Mouse (Mus musculus) heart, postnatal 4 days (tissue): ENCODE data around the gene Lao1. TPM values are rescaled to one million over a fixed set of nuclear protein-coding genes. Genes with fewer than 3 reads are reported as not detected.
"Not testable (repeated sequence)": the region's sequence is repeated elsewhere in the genome, so short reads cannot be mapped to it uniquely, and the experiment has no call there.

ENCODE experiments used
- DNase-seq: peaks from one replicate; pipeline ENCODE4 v3.0.0; 2021
- total RNA-seq, 2 experiments: library from RNA; stranded (reverse); gene quantifications; 2 replicates each; pipeline ENCODE4 v1.2.3; 2021

The Lao1 gene
- not detected for total RNA-seq

DNA sequence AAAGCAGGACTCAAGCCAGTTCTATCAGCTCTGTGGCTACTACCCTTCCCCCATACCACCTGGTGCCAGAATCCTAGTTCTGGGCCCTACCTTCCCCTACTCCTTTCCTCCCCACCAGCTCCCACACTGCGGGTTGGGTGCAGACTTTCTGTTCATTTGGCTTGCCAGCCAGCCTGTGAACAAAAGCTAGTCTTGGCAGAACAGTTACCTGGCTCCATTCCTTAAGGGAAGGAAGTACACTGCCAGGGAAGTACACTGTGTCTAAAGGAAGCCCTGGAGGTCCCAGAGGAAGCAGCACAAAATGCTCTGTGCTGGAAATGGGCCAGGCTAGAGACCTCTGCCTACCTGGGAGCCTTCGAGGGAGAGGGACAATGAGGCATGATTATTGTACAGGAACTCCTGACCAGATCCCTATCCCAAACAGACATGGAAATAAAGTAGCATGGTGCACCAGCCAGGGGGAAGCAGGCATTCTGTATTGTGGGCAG is at the start of gene Lao1:
Gene Lao1, plus strand, starts transcription at position 438 of the 488 bp plus-strand sequence.
- DNase-seq: peak; percentile 24

DNA sequence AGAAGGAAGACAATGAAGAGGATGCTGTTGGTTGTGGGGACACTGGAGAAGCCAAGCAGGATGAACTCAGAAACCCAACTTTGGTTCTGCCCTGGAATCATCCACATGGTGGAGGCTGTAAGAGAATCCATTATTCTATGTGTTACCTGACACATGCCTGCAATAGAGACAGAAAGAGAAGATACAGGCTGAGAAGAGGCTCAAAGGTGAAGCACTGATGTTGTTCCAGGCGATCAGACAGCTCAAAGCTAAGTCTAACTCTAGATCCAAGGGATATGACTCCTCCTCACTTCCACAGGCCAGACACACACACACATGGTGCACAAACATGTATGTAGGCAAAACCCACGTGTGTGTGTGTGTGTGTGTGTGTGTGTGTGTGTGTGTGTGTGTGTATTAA is 44.0 kb upstream of the Lao1 start, which contains the start of gene Olfr1329:
Gene Olfr1329, minus strand, starts transcription at position 101 of the 400 bp plus-strand sequence.
- DNase-seq: not testable (repeated sequence)

DNA sequence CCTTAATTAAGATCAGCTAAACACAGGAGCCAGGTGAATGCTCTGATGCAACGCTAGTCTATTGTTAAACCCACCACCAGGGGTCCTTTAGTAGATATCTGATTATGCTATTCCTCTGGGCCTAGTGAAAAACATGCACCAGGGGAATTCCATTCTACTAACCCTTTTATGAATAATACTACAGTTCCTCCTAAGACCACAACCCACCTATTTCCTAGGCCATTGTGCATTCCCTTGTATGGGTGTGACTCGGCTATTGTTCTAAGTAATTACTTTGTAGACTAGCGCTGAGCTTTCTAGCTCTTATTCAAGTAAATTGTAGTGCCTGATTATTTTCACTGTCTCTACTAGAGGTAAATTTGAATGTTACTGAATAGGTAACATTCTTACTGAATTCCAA is 30.1 kb upstream of the Lao1 start:
- not testable (repeated sequence) for DNase-seq

DNA sequence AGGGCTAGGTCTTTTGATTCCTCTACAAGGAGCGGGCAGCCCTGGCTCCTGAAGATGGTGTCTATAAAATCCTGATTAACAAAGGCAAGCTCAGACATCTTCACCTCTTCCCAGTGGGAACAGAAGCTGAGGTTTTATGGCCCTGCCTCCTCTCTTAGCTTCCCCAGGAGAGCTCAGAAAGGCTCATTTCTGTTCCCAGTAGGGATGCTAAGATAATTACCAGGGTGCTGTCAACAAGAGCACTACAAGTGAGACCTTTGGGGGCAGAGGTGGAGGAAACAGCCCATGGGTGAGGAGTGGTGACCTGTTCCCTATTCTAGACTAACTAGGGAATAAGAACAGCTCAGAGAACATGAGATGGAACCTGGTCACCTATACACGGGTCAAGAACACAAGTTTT is 22.9 kb upstream of the Lao1 start, which contains the start of gene Olfr1328:
Gene Olfr1328, minus strand, starts transcription at position 101 of the 400 bp plus-strand sequence.
- DNase-seq: no peak

DNA sequence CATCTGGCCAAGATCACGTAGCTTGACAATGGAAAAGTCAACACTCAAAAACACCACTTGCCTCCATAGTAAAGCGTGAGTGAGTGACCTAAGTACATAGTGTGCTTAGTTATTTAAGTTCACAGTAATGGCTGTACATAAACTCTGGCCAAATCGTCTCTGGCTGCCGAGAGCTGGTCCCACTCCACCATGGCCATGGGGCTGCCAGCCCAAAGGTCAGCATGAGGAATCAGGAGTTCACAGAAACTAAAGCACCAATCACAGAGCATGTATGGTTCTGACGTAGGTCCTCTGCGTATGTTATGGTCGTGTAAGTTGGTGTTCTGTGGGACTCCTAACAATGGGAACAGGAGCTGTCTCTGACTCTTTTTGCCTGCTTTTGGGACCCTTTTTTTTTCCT is 2.6 kb upstream of the Lao1 start:
- no peak for DNase-seq

DNA sequence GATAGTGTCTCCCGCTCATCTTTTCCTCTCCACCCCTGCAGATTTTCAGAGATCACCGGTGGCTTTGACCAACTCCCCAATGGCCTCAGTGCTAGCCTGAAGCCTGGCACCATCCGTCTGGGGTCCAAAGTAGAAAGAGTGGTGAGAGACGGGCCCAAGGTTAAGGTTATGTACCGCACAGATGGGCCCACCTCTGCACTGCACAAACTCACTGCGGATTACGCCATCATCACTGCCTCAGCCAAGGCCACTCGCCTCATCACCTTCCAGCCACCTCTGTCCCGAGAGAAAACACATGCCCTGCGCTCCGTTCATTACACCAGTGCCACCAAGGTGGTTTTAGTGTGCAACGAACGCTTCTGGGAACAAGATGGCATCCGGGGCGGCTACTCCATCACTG is 6.3 kb downstream of the Lao1 start:
- DNase-seq: no peak

DNA sequence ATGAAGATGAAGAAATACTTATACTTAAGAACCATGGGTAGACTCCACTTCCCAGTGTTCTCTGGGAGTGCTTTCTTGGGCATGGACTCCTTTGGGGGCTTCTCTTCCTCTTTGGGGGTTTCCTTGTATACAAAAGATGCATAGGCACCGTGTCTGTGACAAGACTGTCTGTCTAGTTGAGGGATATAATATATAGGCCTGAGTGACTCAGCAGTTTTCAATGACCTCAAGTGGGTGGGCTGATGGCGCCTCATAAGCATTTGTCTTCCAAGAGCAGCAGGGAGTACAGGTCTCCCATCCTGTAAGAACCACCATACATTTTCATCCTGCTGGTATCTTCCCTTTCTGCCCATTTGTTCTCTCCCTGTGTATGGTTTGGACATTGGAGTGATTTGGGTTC is 11.9 kb downstream of the Lao1 start:
- no peak for DNase-seq

DNA sequence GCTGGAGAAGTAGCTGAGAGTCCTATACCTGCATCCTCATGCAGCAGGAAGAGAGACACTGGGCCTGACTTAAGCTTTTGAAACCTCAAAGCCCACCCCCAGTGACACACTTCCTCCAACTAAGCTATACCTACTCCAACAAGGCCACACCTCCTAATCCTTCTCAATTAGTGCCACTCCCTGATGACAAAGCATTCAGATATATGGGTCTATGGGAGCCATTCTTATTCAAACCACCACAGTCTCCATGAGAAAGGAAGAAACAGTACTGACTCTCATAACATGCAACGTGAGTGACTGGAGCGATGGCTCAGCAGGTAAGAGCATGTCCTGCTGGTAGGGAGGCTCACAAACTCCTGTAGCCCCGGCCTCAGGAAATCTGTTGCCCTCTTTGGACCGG is 23.9 kb downstream of the Lao1 start:
- no peak for DNase-seq

DNA sequence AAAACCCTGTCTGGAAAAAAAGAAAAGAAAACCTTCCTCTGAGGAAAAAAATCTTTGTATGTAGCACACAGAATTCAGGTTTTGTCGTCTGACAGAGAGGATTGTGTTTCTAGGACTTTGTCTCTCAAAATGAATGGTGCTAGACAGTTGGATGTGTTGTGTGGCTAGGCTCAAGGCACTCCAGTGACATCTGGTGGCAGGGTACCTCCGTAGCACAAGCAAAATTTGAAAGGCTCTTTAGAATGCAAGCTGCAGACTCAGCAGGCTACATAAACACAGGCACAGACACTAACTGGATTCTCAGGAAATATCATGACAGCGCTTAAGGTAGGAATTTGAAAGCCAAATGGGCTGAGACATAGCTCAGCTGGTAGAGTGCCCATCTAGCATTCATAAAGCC is 27.2 kb downstream of the Lao1 start:
- peak; percentile 36 for DNase-seq

DNA sequence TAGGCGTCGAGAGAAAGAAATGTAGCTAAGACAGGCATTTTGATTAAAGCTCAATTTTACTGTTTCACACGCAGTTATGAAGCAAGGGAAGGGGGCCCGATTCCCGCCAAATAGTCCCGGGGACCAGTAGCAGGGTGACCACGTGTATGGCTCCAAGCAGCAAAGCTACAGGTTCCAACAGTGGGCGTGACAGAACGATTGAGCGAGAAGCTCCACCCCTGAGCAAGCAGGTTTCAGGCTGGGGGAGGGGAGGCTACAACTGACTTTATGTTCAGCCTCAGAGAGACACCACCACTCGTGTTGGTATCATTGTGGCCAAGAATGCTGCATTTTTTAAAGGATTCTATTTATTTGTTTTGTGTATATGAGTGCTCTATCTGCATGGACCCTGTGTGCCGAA is 28.0 kb downstream of the Lao1 start:
- DNase-seq: no peak

DNA sequence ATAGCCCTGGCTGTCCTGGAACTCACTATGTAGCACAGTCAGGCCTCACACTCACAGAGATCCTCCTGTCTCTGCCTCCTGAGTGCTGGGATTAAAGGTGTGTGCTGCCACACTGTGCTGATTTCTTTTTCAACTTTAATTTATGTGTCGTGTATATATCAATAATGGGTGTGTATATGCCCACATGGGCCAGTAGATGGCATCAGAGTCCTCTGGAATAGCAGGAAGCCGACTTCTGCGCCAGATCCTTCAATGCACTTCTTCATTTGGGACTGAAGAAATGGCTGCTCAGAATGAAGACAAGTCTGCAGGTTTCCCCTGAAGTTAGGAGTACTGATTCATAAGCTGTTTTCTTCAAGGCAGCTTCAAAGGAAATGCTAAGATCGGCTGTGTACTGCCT is 30.4 kb downstream of the Lao1 start:
- no peak for DNase-seq

DNA sequence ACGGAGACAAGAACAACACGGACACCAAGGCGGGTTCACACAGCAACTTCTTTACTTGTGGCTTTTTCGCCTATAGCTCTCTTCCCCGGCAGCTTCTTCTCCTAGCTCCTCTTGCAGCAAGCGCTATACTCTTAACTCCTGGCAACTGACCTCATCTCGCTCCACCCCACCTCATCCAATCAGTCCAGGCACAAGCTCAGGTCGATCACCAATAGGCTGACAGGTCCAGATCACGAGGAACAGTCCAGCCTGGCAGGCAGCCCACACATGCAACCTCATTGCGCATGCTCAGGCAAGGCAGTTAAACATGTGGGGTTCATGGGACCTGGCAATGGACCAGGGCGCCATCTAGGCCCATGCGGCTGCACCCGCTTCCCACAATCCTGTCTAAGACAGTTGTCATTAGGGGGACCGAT is 35.8 kb downstream of the Lao1 start:
- DNase-seq: no peak

DNA sequence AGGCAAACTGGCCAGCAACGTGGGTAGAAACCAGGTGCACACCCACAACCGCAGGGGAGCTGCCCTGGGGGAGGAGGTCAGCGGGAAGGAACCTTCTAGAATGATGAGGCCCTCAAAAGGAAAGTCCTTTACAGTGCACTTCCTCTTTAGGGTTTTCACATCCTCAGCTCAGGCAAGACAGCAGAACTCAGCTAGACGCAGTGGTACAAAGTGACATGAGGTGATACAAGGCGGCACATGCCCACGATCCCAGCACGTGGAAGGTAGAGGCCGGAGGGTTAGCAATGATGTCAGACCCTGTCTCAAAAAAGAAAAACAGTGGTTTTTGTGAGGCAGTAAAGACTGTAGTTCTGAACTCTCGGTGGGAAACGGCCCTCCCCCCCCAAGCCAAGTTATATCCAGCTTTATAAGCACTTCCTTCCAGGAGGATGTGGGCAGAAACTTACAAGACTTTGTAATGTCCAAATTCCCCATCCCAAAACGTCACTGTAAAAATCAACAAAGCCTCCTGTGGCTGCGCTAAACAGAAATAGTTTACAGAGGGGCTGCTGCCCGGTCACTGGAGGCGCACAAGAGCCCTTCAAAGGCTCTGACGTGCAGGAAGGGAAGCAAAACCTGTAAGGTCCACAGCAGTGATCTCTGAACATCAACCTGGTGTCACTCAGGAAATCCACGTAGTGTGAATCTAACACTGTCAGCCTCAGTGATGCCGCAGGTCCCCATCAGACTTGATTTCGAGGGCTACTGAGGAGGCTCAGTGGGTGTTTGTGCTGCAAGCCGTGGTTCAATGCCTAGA is 38.5 kb downstream of the Lao1 start:
- no peak for DNase-seq

DNA sequence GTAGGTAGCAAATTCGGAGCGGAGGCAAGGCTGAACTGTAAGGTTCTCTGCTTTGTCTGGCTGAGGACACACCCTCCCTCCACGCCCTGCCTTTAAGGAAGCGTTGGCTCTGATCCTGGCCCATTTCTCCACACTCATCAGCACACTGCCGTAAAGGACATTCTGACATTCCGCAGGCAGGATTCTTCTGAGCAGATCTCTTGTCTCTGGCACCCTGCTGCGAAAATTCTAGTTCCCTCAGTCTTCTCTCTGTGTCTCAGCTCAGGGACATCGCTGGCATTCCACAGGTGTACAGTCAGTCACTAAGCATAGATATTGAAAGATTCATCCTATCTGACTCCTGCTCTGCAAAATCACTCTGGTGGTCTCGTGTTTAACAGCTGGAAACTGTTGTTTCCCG is 40.3 kb downstream of the Lao1 start:
- peak; percentile 29 for DNase-seq

DNA sequence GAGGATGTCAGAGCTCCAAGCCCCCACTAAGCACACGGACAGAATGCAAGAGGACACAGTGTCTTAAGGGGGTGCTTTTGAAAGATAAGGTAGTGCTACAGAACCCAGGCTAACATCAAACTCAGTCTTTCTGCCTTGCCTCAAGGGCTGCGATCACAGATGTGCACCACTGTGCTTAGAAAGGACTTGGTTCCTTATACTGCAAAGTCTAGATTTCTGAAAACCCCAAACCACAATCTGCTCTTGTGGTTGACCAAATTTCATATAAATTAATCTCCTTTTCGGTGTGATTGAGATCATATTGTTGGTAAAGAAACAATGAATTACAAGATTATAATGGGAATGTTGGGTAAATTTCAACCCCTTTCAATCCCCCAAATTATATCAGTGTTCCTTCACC is 41.1 kb downstream of the Lao1 start:
- DNase-seq: no peak

DNA sequence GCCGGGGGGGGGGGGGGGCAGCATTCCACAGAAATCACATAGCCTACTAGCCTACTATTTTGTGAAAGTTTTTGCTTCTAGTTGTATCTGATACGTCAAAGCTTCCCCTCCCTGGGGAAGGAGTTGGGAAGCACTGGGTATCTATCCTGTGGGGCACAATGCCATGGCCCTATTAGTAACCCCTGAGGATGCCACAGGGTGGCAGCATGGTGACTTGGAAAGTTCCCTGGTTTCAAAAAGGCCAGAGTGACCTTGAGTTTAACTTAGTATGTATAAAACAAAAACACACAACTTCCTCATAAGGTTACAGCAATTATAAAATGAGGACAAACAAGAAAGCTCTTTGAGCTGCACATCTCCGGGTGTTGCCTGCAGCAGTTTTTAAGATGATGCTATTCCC is 42.8 kb downstream of the Lao1 start:
- peak; percentile 59 for DNase-seq

DNA sequence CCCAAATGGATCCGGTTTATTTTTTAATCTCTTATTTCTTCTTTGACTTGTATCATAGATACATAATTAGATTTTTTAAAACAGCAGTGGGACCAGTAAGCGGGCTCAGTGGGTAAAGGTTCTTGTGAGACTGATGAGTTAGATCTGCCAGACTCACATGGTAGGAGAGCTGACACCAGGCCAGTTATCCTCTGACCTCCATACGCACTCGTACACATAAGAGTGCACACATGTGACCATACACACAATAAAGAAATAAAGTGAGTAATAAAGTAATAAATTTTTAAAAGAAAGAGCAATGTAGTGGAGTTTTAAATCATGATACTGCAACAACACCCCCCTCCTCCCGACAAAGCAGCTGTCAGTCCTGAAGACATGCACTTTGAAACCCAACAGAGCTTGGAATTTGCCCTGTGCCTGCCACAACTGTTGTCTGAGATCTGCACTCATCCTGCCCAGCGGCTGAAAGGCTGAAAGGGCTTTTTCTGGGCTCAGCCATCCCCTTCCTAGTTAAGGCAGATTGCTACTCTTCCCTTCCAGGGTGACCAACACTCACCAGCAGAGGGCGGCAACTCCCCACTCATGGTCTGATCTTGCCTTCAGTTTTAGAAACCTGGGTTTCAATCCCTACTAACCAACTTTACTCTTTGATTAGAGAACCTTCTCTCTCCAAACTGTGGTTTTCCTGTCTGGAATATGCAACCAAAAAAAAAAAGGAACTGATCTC is 43.4 kb downstream of the Lao1 start:
- DNase-seq: peak; percentile 96

DNA sequence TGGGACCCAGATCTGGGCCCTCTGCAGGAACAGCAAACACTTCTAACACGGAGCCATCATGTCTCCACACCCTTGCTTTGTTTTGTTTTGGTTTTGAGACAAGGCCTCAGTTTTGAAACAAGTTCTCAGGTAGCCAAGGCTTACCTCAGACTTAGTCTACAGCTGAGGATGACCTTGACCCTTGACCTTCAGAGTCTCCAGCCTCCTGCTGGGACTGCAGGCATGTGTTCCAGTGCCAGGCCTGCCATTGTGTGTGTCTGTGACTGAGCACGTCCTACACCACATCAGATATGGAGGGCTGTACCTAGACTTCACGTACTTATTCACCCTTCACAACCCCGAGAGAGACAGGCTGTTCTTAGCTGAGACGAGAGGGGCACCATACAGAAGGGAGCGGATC is 46.2 kb downstream of the Lao1 start:
- no peak for DNase-seq

DNA sequence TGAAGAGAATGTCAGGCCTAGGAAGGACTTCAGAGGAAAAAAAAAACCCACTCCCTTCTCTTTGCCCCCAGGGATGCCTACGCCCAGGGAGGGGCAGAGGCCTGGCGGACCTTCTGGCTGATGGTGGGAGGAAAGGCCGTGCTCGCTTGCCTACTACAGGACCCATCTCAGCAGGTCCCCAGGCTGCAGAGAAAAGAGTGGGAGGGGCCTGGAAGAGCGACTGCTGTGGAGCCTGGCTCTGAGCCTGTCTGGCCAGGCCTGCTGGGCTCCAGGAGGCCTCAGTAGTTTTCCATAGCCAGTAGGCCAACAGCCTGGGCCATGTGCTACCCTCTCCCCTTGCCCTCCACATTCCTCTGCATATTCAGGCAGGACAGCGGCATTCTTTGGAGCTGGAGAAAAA is 47.1 kb downstream of the Lao1 start:
- no peak for DNase-seq

DNA sequence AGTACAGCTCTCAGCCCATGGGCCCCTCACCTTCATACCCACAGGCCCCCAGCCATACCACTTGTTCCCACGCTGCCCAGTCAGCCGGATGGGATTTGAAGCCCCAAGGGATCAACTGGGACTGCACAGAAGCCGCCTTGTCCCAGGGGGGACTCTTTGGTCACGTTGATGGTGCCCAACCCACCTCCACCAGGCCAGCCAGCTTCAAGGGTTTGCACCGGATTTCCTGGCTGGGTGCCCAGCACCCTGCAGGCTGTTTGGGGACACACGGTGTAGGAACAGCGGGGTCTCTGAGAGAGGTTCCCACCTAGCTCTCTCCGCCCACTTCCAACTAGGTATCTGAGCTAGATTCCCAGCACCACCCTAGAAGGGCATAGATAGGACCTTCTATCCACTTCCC is 48.4 kb downstream of the Lao1 start:
- no peak for DNase-seq

DNA sequence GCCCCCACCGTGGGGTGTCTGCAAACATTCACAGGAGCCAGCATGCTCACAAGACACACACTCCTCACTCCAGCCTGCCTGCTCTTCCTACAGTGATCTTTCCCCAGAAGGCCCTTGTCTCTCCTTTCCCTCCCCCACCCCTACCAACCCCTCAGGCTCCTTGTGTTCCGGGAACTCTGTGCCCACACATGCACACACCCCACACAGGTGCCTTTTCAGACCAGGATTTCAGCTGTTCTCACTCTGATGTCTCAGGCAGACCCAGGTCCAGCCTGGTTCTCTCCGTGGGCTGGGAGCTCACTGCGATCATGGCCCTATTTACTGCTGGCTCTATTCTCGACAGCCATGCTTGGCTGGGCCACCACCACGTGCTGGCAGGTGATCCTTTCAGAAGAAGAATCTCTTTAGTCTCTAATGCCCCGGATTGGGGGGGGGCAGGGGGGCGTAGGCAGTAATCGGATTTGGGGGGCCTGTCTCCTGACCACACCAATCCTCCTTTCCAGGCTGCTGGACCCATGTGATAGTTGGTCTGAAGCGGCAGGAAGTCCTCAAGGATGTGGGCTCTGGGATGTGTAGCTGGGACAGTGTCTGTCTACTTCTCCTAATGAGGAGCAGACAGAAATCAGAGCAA is 49.8 kb downstream of the Lao1 start:
- DNase-seq: no peak

DNA sequence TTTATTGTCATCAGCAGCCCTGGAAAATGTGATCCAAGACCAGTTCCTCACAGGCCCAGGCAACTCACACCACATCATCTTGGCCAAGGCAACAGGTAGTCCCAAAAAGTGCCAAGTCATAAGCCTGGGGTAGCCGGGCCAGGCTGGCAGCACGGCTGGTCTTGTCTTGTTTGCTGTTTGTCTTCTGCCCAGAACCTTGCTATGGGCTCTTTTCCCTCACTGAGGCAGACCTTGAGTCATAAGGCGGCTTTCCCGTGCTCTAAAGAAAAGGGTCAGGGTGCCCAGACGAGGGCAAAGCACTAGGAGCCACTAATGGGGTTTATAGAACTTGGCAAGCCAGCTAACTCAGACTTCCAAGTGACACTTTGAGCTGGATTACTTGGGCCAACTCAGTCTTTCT is 51.7 kb downstream of the Lao1 start:
- no peak for DNase-seq

DNA sequence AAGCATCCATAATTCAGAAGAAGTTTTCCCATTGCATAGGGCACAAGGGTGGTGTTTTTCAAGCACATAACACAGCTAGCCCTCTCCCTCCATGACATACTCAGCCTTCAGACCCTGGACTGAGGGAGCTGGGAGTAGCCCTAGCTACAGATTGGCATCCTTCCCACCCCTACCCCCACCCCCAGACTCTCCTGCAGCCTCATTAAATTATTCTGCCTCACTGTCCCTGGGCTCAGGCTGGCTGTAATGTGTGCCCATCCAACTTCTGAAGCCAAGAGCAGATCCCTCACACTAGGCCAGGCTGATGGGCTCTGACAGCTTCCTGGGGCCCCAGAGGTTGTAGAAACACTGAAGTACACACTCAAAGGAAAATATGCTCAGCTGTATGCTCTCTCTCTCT is 53.6 kb downstream of the Lao1 start:
- no peak for DNase-seq
